Mouse (Mus musculus) left cerebral cortex, adult 9 months (tissue): Measurements from ENCODE around the gene Gm13304.
"Not testable (repeated sequence)": the region's sequence is repeated elsewhere in the genome, so short reads cannot be mapped to it uniquely, and the experiment has no call there.

Source experiments
- DNase-seq, 2 experiments: peaks; one replicate each; pipeline ENCODE4 v3.0.0; 2022; ENCODE audit warnings: low spot score in 2 of 2

Gene Gm13304

GRCm38 (mm10) chr4:42114517-42114916 is at the start of gene Gm13304:
Gene Gm13304 (plus strand): TSS chr4:42114817.
- DNase-seq: not testable (repeated sequence)

DNA sequence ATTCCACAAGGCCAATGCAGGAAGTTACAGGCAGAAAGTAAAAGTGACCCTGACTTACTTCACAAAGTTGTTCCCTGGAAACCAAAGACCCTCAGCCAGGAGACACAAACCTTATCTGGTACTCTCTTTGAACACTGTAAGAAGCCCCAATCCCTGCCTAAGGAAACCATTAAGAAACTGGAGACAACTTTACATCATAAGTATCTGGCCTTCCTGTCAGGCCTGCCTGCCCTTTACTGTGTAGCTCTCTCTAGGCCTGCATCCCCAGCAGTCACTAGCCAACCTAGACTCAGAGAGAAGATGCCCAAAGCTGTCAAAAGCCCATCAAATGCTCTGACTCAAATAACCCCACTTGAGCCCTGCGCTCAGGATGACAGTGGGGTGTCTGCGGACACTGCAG is 23.7 kb upstream of the Gm13304 start, which contains the start of gene Gm3893:
Gene Gm3893 (plus strand): TSS at position 301 of the 400 bp plus-strand sequence.
- DNase-seq: not testable (repeated sequence)

DNA sequence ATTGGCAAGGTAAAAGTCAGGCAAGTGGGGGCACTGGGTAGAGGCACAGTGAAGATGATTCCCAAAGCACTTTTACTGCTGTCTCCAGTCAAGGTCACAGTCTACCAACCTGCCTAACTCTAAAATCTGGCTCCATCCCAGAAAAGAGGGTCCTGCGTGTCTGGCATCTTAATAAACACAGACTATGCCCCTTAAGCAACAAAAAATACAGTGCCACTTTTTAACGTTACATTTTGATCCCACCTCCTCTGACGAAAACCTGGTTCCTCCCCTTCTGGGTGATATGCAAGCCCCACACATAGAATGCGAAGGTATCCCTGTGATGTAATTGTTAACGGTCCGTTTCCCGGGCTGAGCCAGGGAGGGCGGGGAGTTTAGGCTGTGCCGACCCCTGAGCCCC is 38.5 kb downstream of the Gm13304 start, which contains the start of gene Gm13306:
Gene Gm13306 (plus strand): TSS at position 301 of the 400 bp plus-strand sequence.
- DNase-seq: not testable (repeated sequence)
